25 mouse cellular contexts compared by ENCODE assay signal in genomic region chr11:11257348-11257747, GRCm38 (mm10).
A peak's percentile ranks its signal among the peaks of the same experiment; 100 is the strongest.
DNase-seq lines count a peak whose midpoint lies in the region; TF ChIP-seq lines count a peak whose summit lies in the region.
"Had no signal": no experiment of that assay in that cellular context is flagged by ENCODE, and none has a peak within 500 bp of the region (broad histone marks: within the 10 kb centered on the region; RNA-seq: fewer than 3 reads in every experiment).

No protein-coding gene starts in this region.

- WGBS in liver, adult 2 months: 47% methylated on average over 1 of the region's 1 CpGs

- H3K36me3 ChIP-seq in liver, adult 2 months (ENCODE audit: control insufficient read depth, insufficient read depth, low read length): no peaks in the 10 kb centered on the region
- H3K36me3 ChIP-seq: heart, embryonic 15.5 days; hindbrain, embryonic 12.5 days; intestine, embryonic 15.5 days; stomach, embryonic 15.5 days had no signal

- H3K27ac ChIP-seq in liver, adult 2 months (replicated peaks; ENCODE audit: insufficient read depth, low read depth, low read length): no peak overlapping the region
- H3K27ac ChIP-seq: forebrain, embryonic 13.5 days; heart, adult 2 months; heart, embryonic 15.5 days; hindbrain, embryonic 12.5 days; hindbrain, postnatal 0 days; intestine, embryonic 15.5 days; kidney, postnatal 0 days; stomach, embryonic 15.5 days had no signal

- peak; percentile 2 to 14 for DNase-seq in heart, adult 18-20 months
- no peak for DNase-seq in heart, adult 9 months (ENCODE audit: low spot score in 2 of 2)
- DNase-seq in liver, adult 2 months (ENCODE audit: extremely low read depth, low read depth, low spot score): peak; percentile 28
- DNase-seq in liver: no peak
- peak; percentile 63 for DNase-seq in adipocyte (ENCODE audit: low spot score)
- peak; percentile 13 for DNase-seq in gonadal fat pad, adult 2 months (ENCODE audit: low read depth)
- no peak for DNase-seq in kidney, postnatal 14 days
- DNase-seq: B cell, adult 2 months; cerebellum, adult 11 months; cerebellum, adult 9-10 months; cerebellum, postnatal 36 days; gastrocnemius, postnatal 14 days; heart, postnatal 36 days; kidney, adult 2 months; lung, postnatal 10 days; right cerebral cortex, postnatal 25 days; thymus, postnatal 14 days had no signal

- no peaks in the 10 kb centered on the region for H3K4me1 ChIP-seq in liver, adult 2 months (ENCODE audit: control insufficient read depth, insufficient read depth, low read length)
- H3K4me1 ChIP-seq: forebrain, embryonic 13.5 days; heart, embryonic 15.5 days; hindbrain, embryonic 12.5 days; intestine, embryonic 15.5 days; stomach, embryonic 15.5 days had no signal

- no peak overlapping the region for H3K9ac ChIP-seq in liver, adult 2 months (ENCODE audit: low read depth, low read length)
- H3K9ac ChIP-seq: forebrain, embryonic 13.5 days; heart, embryonic 15.5 days; hindbrain, embryonic 12.5 days; intestine, embryonic 15.5 days; stomach, embryonic 15.5 days had no signal

- H3K4me3 ChIP-seq in liver, adult 2 months (ENCODE audit: insufficient read depth, low read depth, low read length): no peak overlapping the region
- H3K4me3 ChIP-seq: forebrain, embryonic 13.5 days; heart, adult 2 months; heart, embryonic 15.5 days; hindbrain, embryonic 12.5 days; intestine, embryonic 15.5 days; stomach, embryonic 15.5 days had no signal

- no peak for TF ChIP-seq CTCF in liver, adult 2 months (IDR thresholded peaks at IDR 0.05; ENCODE audit: low read depth, low read length)

- no peaks in the 10 kb centered on the region for H3K27me3 ChIP-seq in liver, adult 2 months (ENCODE audit: control insufficient read depth, insufficient read depth, low read length)
- H3K27me3 ChIP-seq: forebrain, embryonic 13.5 days; heart, embryonic 15.5 days; hindbrain, embryonic 12.5 days; intestine, embryonic 15.5 days; stomach, embryonic 15.5 days had no signal

- no peaks in the 10 kb centered on the region for H3K79me2 ChIP-seq in liver, adult 2 months (ENCODE audit: control insufficient read depth, insufficient read depth, low read length)

- no peak for TF ChIP-seq POLR2A in liver, adult 2 months (IDR thresholded peaks at IDR 0.05; ENCODE audit: extremely low read depth, insufficient read depth, low read length)

Comparison
In these comparisons a context has a peak if more than half of its experiments do, and no peak if none do; other contexts are left out.
1. DNase-seq: peak in heart, adult 18-20 months (2 of 2), liver, adult 2 months (single experiment), adipocyte (single experiment) and gonadal fat pad, adult 2 months (single experiment); none in heart, adult 9 months (0 of 2), liver (single experiment) and kidney, postnatal 14 days (single experiment).